Mouse (Mus musculus) liver, embryonic 16.5 days (tissue): ENCODE measurements around the gene Dnah2. TPM values are rescaled to one million over a fixed set of nuclear protein-coding genes. Genes with fewer than 3 reads are reported as not detected.

ENCODE experiments used
- ATAC-seq: fragments of 200-750 bp; cut with Nextera tagmentation; 2 replicates; pipeline ENCODE4 v1.8.0; 2017; ENCODE audit warnings: low read depth, mild to moderate bottlenecking, moderate number of reproducible peaks, moderate library complexity
- H3K27ac ChIP-seq: fragments of 300-500 bp; sonication (generic); 2 replicates; pipeline ENCODE4 v1.5.1; 2014; ENCODE audit warnings: mild to moderate bottlenecking, low read length
- H3K27me3 ChIP-seq: fragments of 300-500 bp; sonication (generic); 2 replicates; pipeline ENCODE4 v1.6.1; 2014; ENCODE audit warnings: low read depth, low read length, mixed read lengths; ENCODE audit not compliant: control insufficient read depth, insufficient read depth
- H3K36me3 ChIP-seq: fragments of 300-500 bp; sonication (generic); 2 replicates; pipeline ENCODE4 v1.6.1; 2014; ENCODE audit warnings: mild to moderate bottlenecking; ENCODE audit not compliant: control insufficient read depth, insufficient read depth
- H3K4me1 ChIP-seq: fragments of 300-500 bp; sonication (generic); 2 replicates; pipeline ENCODE4 v1.6.1; 2014; ENCODE audit warnings: low read depth, low read length, mixed read lengths; ENCODE audit not compliant: control insufficient read depth
- H3K4me2 ChIP-seq: fragments of 300-500 bp; sonication (generic); 2 replicates; pipeline ENCODE4 v1.6.1; 2014; ENCODE audit warnings: low read depth, low read length, mixed read lengths
- H3K4me3 ChIP-seq: fragments of 300-500 bp; sonication (generic); 2 replicates; pipeline ENCODE4 v1.5.1; 2014; ENCODE audit warnings: low read depth, mild to moderate bottlenecking, low read length
- H3K9ac ChIP-seq: fragments of 300-500 bp; sonication (generic); 2 replicates; pipeline ENCODE4 v1.6.1; 2014; ENCODE audit warnings: low read depth, low read length
- H3K9me3 ChIP-seq: fragments of 300-500 bp; sonication (generic); replicated peaks from 2 replicates; pipeline ENCODE4 v1.6.1; 2016; ENCODE audit warnings: low read length; ENCODE audit not compliant: control insufficient read depth
- WGBS: fragments of 180-500 bp; shearing (Covaris S2); extraction: QIAGEN DNeasy Blood & Tissue Kit; methylation state at CpG from one replicate; pipeline ENCODE4 v1.1.7; 2014; ENCODE audit not compliant: insufficient replicate concordance; 5-methylcytosine and 5-hydroxymethylcytosine counted together
- polyA plus RNA-seq: library from polyadenylated mRNA; unstranded; fragments of >200 nt; fragmentation: Nextera tagmentation; extraction: Ambion mirVana; gene quantifications from 2 replicates; pipeline ENCODE4 v1.2.1, GENCODE M21; 2015

Gene Dnah2
- polyA plus RNA-seq, 1 experiment from 2014 or later = 0.09 TPM

GRCm38 (mm10) chr11:69528031-69528390 lies 20.9 kb downstream of the Dnah2 start:
- Histone ChIP-seq H3K4me2 (no peak overlapping the region), H3K27me3 (peaks cover 10% of the 10 kb centered on the region), H3K4me3 (no peak overlapping the region), H3K9ac (no peak overlapping the region), H3K27ac (no peak overlapping the region), H3K9me3 (no peaks in the 10 kb centered on the region), H3K4me1 (no peaks in the 10 kb centered on the region), H3K36me3 (no peaks in the 10 kb centered on the region)
- WGBS = 67% methylated on average over 4 of the region's 4 CpGs
- ATAC-seq = no peak

DNA sequence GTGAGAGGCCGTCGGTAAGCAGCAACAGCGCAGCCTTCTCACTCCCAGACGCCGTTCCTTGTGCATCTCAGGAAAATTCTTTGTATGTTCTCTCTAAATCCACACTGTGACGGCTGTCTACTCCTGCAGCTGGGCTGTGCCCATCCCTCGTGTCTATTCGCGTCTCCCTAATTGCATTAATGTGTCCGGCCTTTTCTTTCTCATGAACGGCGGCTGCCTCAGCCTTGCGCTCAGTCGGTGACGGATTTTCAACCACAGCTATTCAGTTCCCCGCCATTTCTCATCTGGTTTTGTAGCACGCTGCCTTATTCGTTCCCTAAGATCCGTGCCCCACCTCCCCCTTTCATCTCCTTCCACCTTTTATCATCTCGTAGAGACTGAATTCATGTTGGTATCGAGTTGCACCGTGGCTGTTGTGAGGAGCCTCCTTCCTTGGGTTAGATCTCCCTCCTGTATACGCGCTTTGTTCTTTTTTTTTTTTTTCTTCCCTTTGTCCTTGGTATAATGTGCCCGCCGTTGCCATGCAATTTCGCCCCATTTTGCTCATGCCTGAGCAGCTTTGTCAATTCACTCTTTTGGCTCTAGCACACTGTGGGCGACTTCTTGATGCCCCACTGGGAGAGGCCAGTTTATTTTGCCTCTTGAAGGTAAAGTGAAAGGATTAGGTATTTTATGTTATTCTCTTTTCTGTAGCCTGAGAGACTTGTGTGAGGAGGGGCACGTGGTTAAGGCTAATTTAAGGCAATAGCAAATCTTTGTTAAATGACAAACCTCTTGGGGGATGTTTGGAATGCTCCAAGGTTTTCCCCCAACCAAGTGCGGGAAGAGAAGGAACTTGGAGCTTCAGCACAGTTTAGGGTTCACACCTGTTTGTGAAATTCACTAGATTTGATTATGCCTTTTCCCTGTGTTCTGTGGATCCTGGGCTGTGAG lies 21.5 kb downstream of the Dnah2 start:
- H3K9me3 ChIP-seq = no peaks in the 10 kb centered on the region
- no peak overlapping the region for H3K9ac ChIP-seq
- ATAC-seq = no peak
- peaks cover 10% of the 10 kb centered on the region for H3K27me3 ChIP-seq
- peak overlapping the region; percentile 9; the same call in 1 of the 2 replicates for H3K4me2 ChIP-seq
- H3K27ac ChIP-seq = no peak overlapping the region
- 17% methylated on average over 30 of the region's 30 CpGs for WGBS
- H3K4me3 ChIP-seq = no peak overlapping the region
- H3K4me1 ChIP-seq = no peaks in the 10 kb centered on the region
- H3K36me3 ChIP-seq = no peaks in the 10 kb centered on the region

DNA sequence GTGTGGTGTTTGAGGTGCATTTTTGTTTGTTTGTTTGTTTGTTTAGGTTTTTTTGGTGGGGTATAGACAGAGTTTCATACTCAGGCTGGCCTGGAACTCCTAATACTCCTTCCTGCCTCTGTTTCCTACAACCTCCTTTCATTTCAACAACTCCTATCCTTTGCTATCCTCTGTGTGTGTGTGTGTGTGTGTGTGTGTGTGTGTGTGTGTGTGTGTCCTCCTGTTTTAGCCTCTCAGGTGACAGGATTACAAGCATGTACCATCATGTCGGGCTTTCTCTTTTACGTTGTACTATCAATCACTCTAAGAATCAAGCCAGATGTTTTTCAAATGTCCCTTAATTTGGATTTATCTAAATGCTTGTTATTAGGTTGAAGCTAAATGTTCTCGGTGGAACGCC lies 22.3 kb downstream of the Dnah2 start:
- no peaks in the 10 kb centered on the region for H3K36me3 ChIP-seq

DNA sequence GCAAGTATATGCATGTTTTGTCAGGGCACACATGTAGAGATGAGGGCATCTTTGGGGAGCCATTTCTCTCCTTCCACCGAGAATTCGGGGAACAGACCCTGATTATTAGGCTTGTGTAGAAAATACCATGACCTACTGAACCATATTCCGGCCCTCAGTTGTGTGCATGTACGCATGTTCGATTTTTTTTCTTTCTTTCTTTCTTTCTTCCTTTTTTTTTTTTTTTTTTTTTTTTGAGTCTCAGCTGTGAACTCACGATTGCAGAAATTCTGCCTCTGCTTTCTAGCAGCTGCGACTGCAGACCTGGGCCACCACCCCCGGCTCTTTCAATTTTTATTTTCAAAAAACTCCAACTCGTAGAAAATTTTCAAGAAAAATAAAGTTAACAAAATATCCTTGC lies 23.2 kb downstream of the Dnah2 start:
- 70% methylated on average over 9 of the region's 9 CpGs for WGBS
- Histone ChIP-seq H3K4me2 (no peak overlapping the region), H3K4me3 (no peak overlapping the region), H3K27ac (no peak overlapping the region), H3K9me3 (no peaks in the 10 kb centered on the region), H3K27me3 (peaks cover 10% of the 10 kb centered on the region), H3K9ac (no peak overlapping the region), H3K4me1 (peaks cover 11% of the 10 kb centered on the region), H3K36me3 (no peaks in the 10 kb centered on the region)
- ATAC-seq = no peak

More for the DNA sequence above, 22.3 kb downstream of the Dnah2 start:
- no peak overlapping the region for H3K4me3 ChIP-seq
- peaks cover 10% of the 10 kb centered on the region for H3K27me3 ChIP-seq
- 66% methylated on average over 4 of the region's 4 CpGs for WGBS
- ATAC-seq = no peak
- H3K9ac ChIP-seq = no peak overlapping the region
- no peak overlapping the region for H3K4me2 ChIP-seq
- no peak overlapping the region for H3K27ac ChIP-seq
- H3K4me1 ChIP-seq = peaks cover 2% of the 10 kb centered on the region
- no peaks in the 10 kb centered on the region for H3K9me3 ChIP-seq

- H3K9me3 ChIP-seq = no peaks in the 10 kb centered on the region
- H3K9ac ChIP-seq = no peak overlapping the region
- H3K4me3 ChIP-seq = no peak overlapping the region
- ATAC-seq = no peak
- peaks cover 6% of the 10 kb centered on the region for H3K27me3 ChIP-seq
- no peak overlapping the region for H3K4me2 ChIP-seq
- 73% methylated on average over 4 of the region's 4 CpGs for WGBS
- peaks cover 14% of the 10 kb centered on the region for H3K4me1 ChIP-seq
- H3K36me3 ChIP-seq = no peaks in the 10 kb centered on the region
- no peak overlapping the region for H3K27ac ChIP-seq
These were observed 25.3 kb downstream of the Dnah2 start for GRCm38 (mm10) chr11:69523651-69524050.

DNA sequence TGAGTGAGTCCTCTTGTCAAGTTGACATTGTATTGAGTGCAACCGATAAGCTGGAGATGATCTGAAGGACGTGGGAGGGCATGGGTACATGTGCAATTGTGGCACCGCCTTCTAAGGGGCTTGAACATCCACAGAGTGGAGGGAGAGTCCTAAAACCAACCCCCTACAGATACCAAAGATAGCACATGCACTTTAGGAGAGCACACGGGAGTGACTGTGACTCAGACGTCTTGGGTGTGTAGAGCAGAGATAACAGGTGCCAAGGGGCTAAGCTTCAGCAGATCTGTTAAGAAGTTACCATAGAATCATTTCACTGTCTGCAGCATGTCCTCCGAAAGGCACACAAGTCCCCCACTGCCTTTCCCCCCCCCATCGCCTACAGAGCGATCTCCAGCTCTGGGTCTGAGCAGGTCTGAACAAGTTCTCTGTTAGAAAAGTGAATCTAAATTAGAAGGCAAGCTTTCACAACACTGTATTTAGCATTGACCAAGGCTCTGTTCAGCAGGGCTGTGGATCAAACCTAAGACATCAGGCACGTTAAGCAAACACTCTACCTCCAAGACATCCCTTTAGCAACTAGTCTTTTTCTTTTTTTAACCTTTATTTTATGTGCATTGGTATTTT lies 27.3 kb downstream of the Dnah2 start:
- Histone ChIP-seq H3K27ac (no peak overlapping the region), H3K27me3 (no peaks in the 10 kb centered on the region; the same call in 1 of the 2 replicates), H3K36me3 (no peaks in the 10 kb centered on the region), H3K4me2 (peak overlapping the region; percentile 9; the same call in 1 of the 2 replicates), H3K9ac (no peak overlapping the region), H3K4me1 (peaks cover 14% of the 10 kb centered on the region), H3K9me3 (no peaks in the 10 kb centered on the region), H3K4me3 (no peak overlapping the region)
- WGBS = 37% methylated on average over 9 of the region's 9 CpGs
- peak; percentile 71 for ATAC-seq

GRCm38 (mm10) chr11:69519976-69520375 lies 28.9 kb downstream of the Dnah2 start:
- no peak overlapping the region for H3K27ac ChIP-seq
- ATAC-seq = no peak

GRCm38 (mm10) chr11:69516661-69517060 lies 32.2 kb downstream of the Dnah2 start:
- Histone ChIP-seq H3K9ac (no peak overlapping the region), H3K4me2 (no peak overlapping the region), H3K4me3 (no peak overlapping the region), H3K9me3 (no peaks in the 10 kb centered on the region), H3K27ac (peak overlapping the region; percentile 32), H3K36me3 (no peaks in the 10 kb centered on the region), H3K27me3 (no peaks in the 10 kb centered on the region), H3K4me1 (peaks cover 22% of the 10 kb centered on the region)
- 57% methylated on average over 3 of the region's 3 CpGs for WGBS
- ATAC-seq = no peak

More at GRCm38 (mm10) chr11:69519976-69520375, 28.9 kb downstream of the Dnah2 start:
- Histone ChIP-seq H3K4me2 (no peak overlapping the region), H3K36me3 (no peaks in the 10 kb centered on the region), H3K9me3 (no peaks in the 10 kb centered on the region), H3K4me1 (peaks cover 14% of the 10 kb centered on the region), H3K9ac (no peak overlapping the region), H3K27me3 (no peaks in the 10 kb centered on the region), H3K4me3 (no peak overlapping the region)
- 61% methylated on average over 4 of the region's 4 CpGs for WGBS

GRCm38 (mm10) chr11:69516151-69516640 lies 32.7 kb downstream of the Dnah2 start:
- WGBS = 42% methylated on average over 15 of the region's 15 CpGs

More at GRCm38 (mm10) chr11:69516151-69516640, 32.7 kb downstream of the Dnah2 start:
- H3K9ac ChIP-seq = no peak overlapping the region
- no peak for ATAC-seq
- no peaks in the 10 kb centered on the region for H3K36me3 ChIP-seq
- no peaks in the 10 kb centered on the region for H3K9me3 ChIP-seq
- H3K27ac ChIP-seq = peak overlapping the region; percentile 32
- H3K4me3 ChIP-seq = no peak overlapping the region
- H3K4me1 ChIP-seq = peaks cover 22% of the 10 kb centered on the region
- no peaks in the 10 kb centered on the region for H3K27me3 ChIP-seq
- H3K4me2 ChIP-seq = no peak overlapping the region
